Comparison of ENCODE assay signal across 9 mouse cellular contexts in the genomic region with DNA sequence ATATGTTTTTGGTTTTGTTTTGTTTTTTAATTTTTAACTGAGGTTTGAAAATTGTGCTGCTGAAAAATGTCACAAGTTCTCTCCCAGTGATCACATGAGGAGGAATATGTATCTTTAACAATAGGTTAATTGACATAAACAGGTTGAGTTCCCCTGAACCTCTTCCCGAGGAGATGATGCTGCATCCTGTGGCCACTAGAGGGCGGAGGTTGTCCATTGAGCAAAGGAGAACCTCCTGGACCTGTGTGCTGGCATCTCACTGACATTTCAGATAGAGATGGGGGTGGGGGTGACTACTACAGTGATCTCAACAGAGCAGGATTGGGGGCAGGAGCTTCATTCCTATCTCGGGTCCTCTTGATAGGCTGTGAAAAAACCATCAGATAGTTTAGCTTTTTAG. TPM values are rescaled to one million over a fixed set of nuclear protein-coding genes. Genes with fewer than 3 reads are reported as not detected.
A peak's percentile ranks its signal among the peaks of the same experiment; 100 is the strongest.
DNase-seq lines count a peak whose midpoint lies in the region; ATAC-seq and TF ChIP-seq lines count a peak whose summit lies in the region.
"Had no signal": no experiment of that assay in that cellular context is flagged by ENCODE, and none has a peak within 500 bp of the region (broad histone marks: within the 10 kb centered on the region; RNA-seq: fewer than 3 reads in every experiment).

No protein-coding gene starts in this region.

- no peaks in the 10 kb centered on the region for H3K27me3 ChIP-seq in kidney, postnatal 0 days (ENCODE audit: insufficient read depth, low read length)

- WGBS in kidney, postnatal 0 days, result 32% methylated on average over 3 of the region's 3 CpGs

- no peaks in the 10 kb centered on the region; the same call in 1 of the 2 replicates for H3K9me3 ChIP-seq in kidney, postnatal 0 days (replicated peaks; ENCODE audit: low read length)

- no peak overlapping the region for H3K4me3 ChIP-seq in kidney, postnatal 0 days (replicated peaks; ENCODE audit: low read depth, low read length)

- no peaks in the 10 kb centered on the region for H3K36me3 ChIP-seq in kidney, postnatal 0 days (ENCODE audit: insufficient read depth, low read length)

- no peak for ATAC-seq in kidney, postnatal 0 days (replicated peaks; ENCODE audit: low FRiP score, low read depth)

- no peaks in the 10 kb centered on the region for H3K4me1 ChIP-seq in kidney, postnatal 0 days (replicated peaks; ENCODE audit: insufficient read depth, low read length)

- TF ChIP-seq CTCF in kidney, postnatal 0 days (IDR thresholded peaks at IDR 0.05; ENCODE audit: low read depth), result peak; percentile 42

- H3K9ac ChIP-seq in kidney, postnatal 0 days (ENCODE audit: low read depth, low read length), result no peak overlapping the region

- H3K4me2 ChIP-seq in kidney, postnatal 0 days (ENCODE audit: low read length), result no peak overlapping the region

- DNase-seq in cerebellum, postnatal 10 days, result peak; percentile 1 to 4
- no peak for DNase-seq in cerebellum, adult 9-10 months
- peak; percentile 8 for DNase-seq in urinary bladder, postnatal 14 days (ENCODE audit: low spot score)
- DNase-seq in urinary bladder, postnatal 4 days (ENCODE audit: low spot score in 2 of 2), result no peak
- DNase-seq in kidney, postnatal 0 days (ENCODE audit: low spot score), result no peak
- peak; percentile 10 for DNase-seq in thymus, postnatal 25 days
- no peak for DNase-seq in frontal cortex, postnatal 10 days (ENCODE audit: low spot score in 2 of 2)
- DNase-seq in heart, adult 9 months (ENCODE audit: low spot score in 2 of 2), result no peak

- H3K27ac ChIP-seq in kidney, postnatal 0 days, result no peak overlapping the region

RNA-seq across cellular contexts. Expression of gene 4933421I07Rik, which starts 2.7 kb away (rescaled TPM):
- not detected in 2 replicates for polyA plus RNA-seq in kidney, postnatal 0 days (2015; fragmentation: Nextera tagmentation; extraction: Ambion mirVana)
- polyA plus RNA-seq: limb, embryonic 11.5 days had no signal

RNA-seq across cellular contexts. Expression of gene Zfp141, which starts 54.9 kb away (rescaled TPM):
- 6.4 and 6.9 TPM in 2 replicates for polyA plus RNA-seq in kidney, postnatal 0 days (2015; fragmentation: Nextera tagmentation; extraction: Ambion mirVana)

Comparison
In these comparisons a context has a peak if more than half of its experiments do, and no peak if none do; other contexts are left out.
1. DNase-seq: peak in cerebellum, postnatal 10 days (2 of 2), urinary bladder, postnatal 14 days (single experiment) and thymus, postnatal 25 days (single experiment); none in cerebellum, adult 9-10 months (single experiment), urinary bladder, postnatal 4 days (0 of 2), kidney, postnatal 0 days (single experiment), frontal cortex, postnatal 10 days (0 of 2) and heart, adult 9 months (0 of 2).